Mouse (Mus musculus) activated CD4-positive, CD25-positive, alpha-beta regulatory T cell, adult 4 months (primary cell): Measurements from ENCODE around the gene Defb36. TPM values are rescaled to one million over a fixed set of nuclear protein-coding genes. Genes with fewer than 3 reads are reported as not detected.

ENCODE experiments used
- ATAC-seq: one replicate; pipeline ENCODE4 v1.8.0; 2017
- polyA plus RNA-seq, 2 experiments: library from polyadenylated mRNA; unstranded; fragments of 100-300 nt; shearing (Covaris generic); gene quantifications; one replicate each; pipeline ENCODE4 v1.2.1; 2017

The Defb36 gene
- polyA plus RNA-seq, 2 experiments from 2014 or later: not detected

- ATAC-seq: no peak
Measured at GRCm38 (mm10) chr2:152622953-152623352, 18.8 kb downstream of the Defb36 start, which contains the start of gene Defb25. Gene Defb25, minus strand, starts transcription at chr2:152623053.

GRCm38 (mm10) chr2:152624566-152624965 lies 20.4 kb downstream of the Defb36 start:
- ATAC-seq: no peak

- no peak for ATAC-seq
Measured at GRCm38 (mm10) chr2:152625256-152625655, 21.1 kb downstream of the Defb36 start.

GRCm38 (mm10) chr2:152626774-152627591 lies 22.9 kb downstream of the Defb36 start, which contains the start of gene Rem1:
Gene Rem1, plus strand, starts transcription at chr2:152626951.
- no peak for ATAC-seq

GRCm38 (mm10) chr2:152628066-152628465 lies 23.9 kb downstream of the Defb36 start:
- ATAC-seq: no peak

GRCm38 (mm10) chr2:152629239-152629638 lies 25.1 kb downstream of the Defb36 start:
- ATAC-seq: no peak

- no peak for ATAC-seq
Measured at GRCm38 (mm10) chr2:152629904-152630303, 25.8 kb downstream of the Defb36 start.

- ATAC-seq: no peak
Measured at GRCm38 (mm10) chr2:152633334-152633733, 29.2 kb downstream of the Defb36 start.

GRCm38 (mm10) chr2:152634311-152634710 lies 30.2 kb downstream of the Defb36 start:
- ATAC-seq: no peak

- no peak for ATAC-seq
Measured at GRCm38 (mm10) chr2:152636246-152637005, 32.3 kb downstream of the Defb36 start.

- ATAC-seq: no peak
Measured at GRCm38 (mm10) chr2:152637006-152637322, 32.8 kb downstream of the Defb36 start.

- no peak for ATAC-seq
Measured at GRCm38 (mm10) chr2:152637381-152637780, 33.3 kb downstream of the Defb36 start.

- no peak for ATAC-seq
Measured at GRCm38 (mm10) chr2:152638865-152639264, 34.7 kb downstream of the Defb36 start.

GRCm38 (mm10) chr2:152639406-152640113 lies 35.4 kb downstream of the Defb36 start:
- no peak for ATAC-seq

GRCm38 (mm10) chr2:152652901-152653620 lies 48.9 kb downstream of the Defb36 start:
- no peak for ATAC-seq

GRCm38 (mm10) chr2:152653874-152654715 lies 50.0 kb downstream of the Defb36 start:
- ATAC-seq: peak; percentile 49

GRCm38 (mm10) chr2:152657398-152657797 lies 53.3 kb downstream of the Defb36 start:
- no peak for ATAC-seq

- ATAC-seq: no peak
Measured at GRCm38 (mm10) chr2:152661163-152661562, 57.0 kb downstream of the Defb36 start.
